Mouse (Mus musculus): ENCODE results near the gene Ipmk. TPM values are rescaled to one million over a fixed set of nuclear protein-coding genes. Genes with fewer than 3 reads are reported as not detected.
A peak's percentile ranks its signal among the peaks of the same experiment; 100 is the strongest.

The Ipmk gene
- polyA plus RNA-seq, 1 experiment, result 17.5 TPM

GRCm38 (mm10) chr10:71398383-71399145, 51.0 kb downstream of the Ipmk start:
- Histone ChIP-seq H3K4me3 (replicated peaks; ENCODE audit: insufficient read depth, low read depth, low read length) (no peak overlapping the region), H3K27ac (ENCODE audit: insufficient read depth, low read length) (no peak overlapping the region), H3K4me1 (ENCODE audit: control insufficient read depth, insufficient read depth, low read length) (no peaks in the 10 kb centered on the region), H3K27me3 (ENCODE audit: control insufficient read depth, insufficient read depth, low read length) (no peaks in the 10 kb centered on the region)
- no peak for DNase-seq
- 86% methylated on average over 10 of the region's 10 CpGs for WGBS
- no peak for TF ChIP-seq POLR2A (IDR thresholded peaks at IDR 0.05; ENCODE audit: borderline replicate concordance, insufficient read depth, low read length)
- TF ChIP-seq CTCF (IDR thresholded peaks at IDR 0.05; ENCODE audit: borderline replicate concordance, insufficient read depth, low read depth, low read length), result no peak

- no peaks in the 10 kb centered on the region for H3K27me3 ChIP-seq (ENCODE audit: control insufficient read depth, insufficient read depth, low read length)
- no peak overlapping the region for H3K4me3 ChIP-seq (replicated peaks; ENCODE audit: insufficient read depth, low read depth, low read length)
- no peaks in the 10 kb centered on the region for H3K4me1 ChIP-seq (ENCODE audit: control insufficient read depth, insufficient read depth, low read length)
- DNase-seq, result no peak
- no peak overlapping the region for H3K27ac ChIP-seq (ENCODE audit: insufficient read depth, low read length)
- WGBS, result 82% methylated on average over 8 of the region's 8 CpGs
- TF ChIP-seq CTCF (IDR thresholded peaks at IDR 0.05; ENCODE audit: borderline replicate concordance, insufficient read depth, low read depth, low read length) (no peak), POLR2A (IDR thresholded peaks at IDR 0.05; ENCODE audit: borderline replicate concordance, insufficient read depth, low read length) (no peak)
Observed at GRCm38 (mm10) chr10:71399399-71399798, 51.8 kb downstream of the Ipmk start.

GRCm38 (mm10) chr10:71399987-71400386, 52.4 kb downstream of the Ipmk start:
- TF ChIP-seq POLR2A (IDR thresholded peaks at IDR 0.05; ENCODE audit: borderline replicate concordance, insufficient read depth, low read length), result no peak
- TF ChIP-seq CTCF (IDR thresholded peaks at IDR 0.05; ENCODE audit: borderline replicate concordance, insufficient read depth, low read depth, low read length), result no peak
- Histone ChIP-seq H3K4me1 (ENCODE audit: control insufficient read depth, insufficient read depth, low read length) (no peaks in the 10 kb centered on the region), H3K27ac (ENCODE audit: insufficient read depth, low read length) (no peak overlapping the region), H3K27me3 (ENCODE audit: control insufficient read depth, insufficient read depth, low read length) (no peaks in the 10 kb centered on the region), H3K4me3 (replicated peaks; ENCODE audit: insufficient read depth, low read depth, low read length) (no peak overlapping the region)
- WGBS, result 85% methylated on average over 8 of the region's 8 CpGs
- DNase-seq, result no peak

- Histone ChIP-seq H3K27me3 (ENCODE audit: control insufficient read depth, insufficient read depth, low read length) (no peaks in the 10 kb centered on the region), H3K4me1 (ENCODE audit: control insufficient read depth, insufficient read depth, low read length) (no peaks in the 10 kb centered on the region), H3K4me3 (replicated peaks; ENCODE audit: insufficient read depth, low read depth, low read length) (no peak overlapping the region), H3K27ac (ENCODE audit: insufficient read depth, low read length) (no peak overlapping the region)
- TF ChIP-seq CTCF (IDR thresholded peaks at IDR 0.05; ENCODE audit: borderline replicate concordance, insufficient read depth, low read depth, low read length) (peak; percentile 41; the same call in 1 of the 2 replicates), POLR2A (IDR thresholded peaks at IDR 0.05; ENCODE audit: borderline replicate concordance, insufficient read depth, low read length) (no peak)
- WGBS, result 44% methylated on average over 13 of the region's 13 CpGs
- DNase-seq, result peak in 1 of 2 experiments; percentile 50
Observed at GRCm38 (mm10) chr10:71400818-71401646, 53.5 kb downstream of the Ipmk start.

- Histone ChIP-seq H3K27me3 (ENCODE audit: control insufficient read depth, insufficient read depth, low read length) (no peaks in the 10 kb centered on the region), H3K4me3 (replicated peaks; ENCODE audit: insufficient read depth, low read depth, low read length) (no peak overlapping the region), H3K27ac (ENCODE audit: insufficient read depth, low read length) (no peak overlapping the region), H3K4me1 (ENCODE audit: control insufficient read depth, insufficient read depth, low read length) (no peaks in the 10 kb centered on the region)
- WGBS, result 68% methylated on average over 3 of the region's 3 CpGs
- no peak for DNase-seq
- TF ChIP-seq POLR2A (IDR thresholded peaks at IDR 0.05; ENCODE audit: borderline replicate concordance, insufficient read depth, low read length) (no peak), CTCF (IDR thresholded peaks at IDR 0.05; ENCODE audit: borderline replicate concordance, insufficient read depth, low read depth, low read length) (no peak)
Observed at GRCm38 (mm10) chr10:71403638-71404037, 56.1 kb downstream of the Ipmk start.

- DNase-seq, result no peak
- Histone ChIP-seq H3K27me3 (ENCODE audit: control insufficient read depth, insufficient read depth, low read length) (no peaks in the 10 kb centered on the region), H3K27ac (ENCODE audit: insufficient read depth, low read length) (no peak overlapping the region), H3K4me3 (replicated peaks; ENCODE audit: insufficient read depth, low read depth, low read length) (no peak overlapping the region), H3K4me1 (ENCODE audit: control insufficient read depth, insufficient read depth, low read length) (no peaks in the 10 kb centered on the region)
- 77% methylated on average over 5 of the region's 5 CpGs for WGBS
- TF ChIP-seq POLR2A (IDR thresholded peaks at IDR 0.05; ENCODE audit: borderline replicate concordance, insufficient read depth, low read length) (no peak), CTCF (IDR thresholded peaks at IDR 0.05; ENCODE audit: borderline replicate concordance, insufficient read depth, low read depth, low read length) (no peak)
Observed at GRCm38 (mm10) chr10:71405523-71406217, 58.1 kb downstream of the Ipmk start.

GRCm38 (mm10) chr10:71409948-71410347, 62.4 kb downstream of the Ipmk start:
- no peak for TF ChIP-seq POLR2A (IDR thresholded peaks at IDR 0.05; ENCODE audit: borderline replicate concordance, insufficient read depth, low read length)
- no peak for TF ChIP-seq CTCF (IDR thresholded peaks at IDR 0.05; ENCODE audit: borderline replicate concordance, insufficient read depth, low read depth, low read length)
- Histone ChIP-seq H3K27ac (ENCODE audit: insufficient read depth, low read length) (no peak overlapping the region), H3K4me1 (ENCODE audit: control insufficient read depth, insufficient read depth, low read length) (no peaks in the 10 kb centered on the region), H3K4me3 (replicated peaks; ENCODE audit: insufficient read depth, low read depth, low read length) (no peak overlapping the region), H3K27me3 (ENCODE audit: control insufficient read depth, insufficient read depth, low read length) (no peaks in the 10 kb centered on the region)
- DNase-seq, result no peak
- 55% methylated on average over 5 of the region's 5 CpGs for WGBS

Data from cerebellum, adult 2 months (tissue).